Mouse (Mus musculus) megakaryocyte progenitor cell, adult 5-6 weeks (primary cell): ENCODE measurements around the gene Rnh1. TPM values are rescaled to one million over a fixed set of nuclear protein-coding genes. Genes with fewer than 3 reads are reported as not detected.

Experiments
- ATAC-seq: replicated peaks from 2 replicates; pipeline ENCODE4 v1.8.0; 2016; ENCODE audit warnings: mild to moderate bottlenecking, moderate TSS enrichment, inconsistent platforms; ENCODE audit not compliant: poor library complexity
- total RNA-seq, 2 experiments: library from RNA; stranded (forward) in 1 of 2; stranded (reverse) in 1 of 2; fragments of 157-497, 149-512 nt in 1 of 2; fragments of 200-1000 nt in 1 of 2; gene quantifications; 2 replicates each; pipeline versions ENCODE4 v1.2.3 to v1.2.4; 2015 to 2017

Rnh1 gene
- total RNA-seq, 2 experiments from 2014 or later = 36.0 to 57.6 TPM

GRCm38 (mm10) chr7:141168518-141168953 is 4.1 kb downstream of the Rnh1 start:
- ATAC-seq = peak; percentile 56

DNA sequence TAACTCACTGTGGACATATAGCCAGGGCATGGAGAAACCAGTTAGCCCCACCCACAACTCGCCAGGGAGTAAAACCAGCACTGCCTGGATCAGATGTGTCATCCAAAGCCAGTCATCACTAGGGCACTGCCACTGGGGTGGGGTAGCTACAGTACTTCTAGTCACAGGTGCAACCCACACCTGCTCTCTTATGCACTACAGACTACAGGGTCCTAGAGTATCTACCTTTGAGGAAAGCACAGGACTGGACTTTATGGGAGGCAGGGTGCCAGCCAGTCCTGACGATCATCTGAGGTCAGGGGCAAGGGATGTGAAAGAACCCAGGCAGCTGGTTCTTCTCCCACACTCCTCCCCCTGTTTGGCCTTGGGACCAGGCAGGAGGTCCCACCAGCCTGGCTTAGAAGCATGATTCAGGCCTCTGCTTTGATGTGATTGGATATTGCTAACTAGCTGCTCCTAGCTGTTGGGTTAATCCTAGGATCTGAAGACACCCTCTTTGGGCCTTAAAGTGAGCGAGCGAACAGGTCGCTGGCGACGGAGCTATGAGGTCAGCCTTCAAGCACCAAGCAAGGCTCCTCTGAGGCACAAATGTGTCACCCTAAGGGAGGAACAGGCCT is 4.6 kb downstream of the Rnh1 start:
- ATAC-seq = peak; percentile 1; the same call in 1 of the 2 replicates

- 0 out of 2 replicates have a peak, but pooled peaks have one; percentile 7 for ATAC-seq
These were observed 7.8 kb downstream of the Rnh1 start for GRCm38 (mm10) chr7:141164850-141165249.

GRCm38 (mm10) chr7:141164397-141164796 is 8.3 kb downstream of the Rnh1 start:
- no peak for ATAC-seq

DNA sequence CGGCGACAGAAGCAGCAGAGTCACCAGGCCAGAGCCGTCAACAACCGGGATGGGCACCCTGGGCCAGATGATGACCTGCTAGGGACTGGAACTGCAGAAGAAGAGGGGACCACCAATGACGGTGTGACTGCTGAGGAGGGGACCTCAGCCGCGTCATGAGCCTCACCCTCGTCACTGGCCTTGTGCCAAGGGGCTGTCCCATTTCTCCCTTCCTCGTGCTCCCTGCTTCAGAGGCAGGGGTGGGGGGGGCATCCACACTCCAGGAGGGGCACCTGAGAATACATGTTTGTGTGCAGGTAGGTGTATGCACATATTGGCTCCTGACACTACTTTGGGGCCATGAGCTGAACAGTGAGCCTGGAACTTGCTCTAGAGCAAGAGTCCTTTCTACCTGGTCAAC is 17.3 kb downstream of the Rnh1 start:
- no peak for ATAC-seq

DNA sequence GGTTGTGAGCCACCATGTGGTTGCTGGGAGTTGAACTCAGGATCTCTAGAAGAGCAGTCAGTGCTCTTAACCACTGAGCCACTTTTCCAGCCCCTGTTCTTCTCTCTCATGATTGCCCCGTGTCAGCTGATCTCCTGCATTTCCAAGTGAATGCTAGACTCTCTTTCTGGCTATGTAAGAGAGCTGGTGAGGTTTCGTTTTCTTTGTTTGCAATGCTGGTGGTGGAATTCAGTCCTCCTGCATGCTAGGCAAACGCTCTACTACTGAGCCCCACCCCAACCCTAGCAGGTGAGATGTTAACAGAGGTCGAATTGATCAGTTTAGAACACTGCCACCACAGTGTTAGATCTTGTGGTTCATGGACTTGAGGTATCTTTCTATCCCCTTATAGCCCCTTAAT is 24.0 kb downstream of the Rnh1 start:
- ATAC-seq = no peak

DNA sequence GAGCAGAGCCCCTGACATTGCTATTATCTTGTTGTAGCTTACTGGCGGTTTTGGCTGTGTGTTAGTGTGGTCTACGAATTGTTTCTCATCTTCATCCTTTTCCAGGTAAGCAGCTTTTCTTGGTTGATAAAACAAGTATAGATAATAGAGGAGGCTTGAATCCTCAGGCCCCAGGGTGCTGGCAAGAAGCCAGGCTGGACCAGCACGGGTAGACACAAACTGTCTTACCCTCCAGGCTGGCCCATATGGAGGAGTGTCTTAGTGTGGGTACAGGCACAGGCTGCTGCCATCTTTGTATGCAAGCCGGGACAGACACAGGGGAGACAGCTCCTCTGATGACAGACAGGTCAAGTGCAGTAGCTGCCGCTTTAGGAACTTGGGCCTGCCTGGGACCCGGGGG is 25.6 kb downstream of the Rnh1 start:
- peak; percentile 12; the same call in 1 of the 2 replicates for ATAC-seq

GRCm38 (mm10) chr7:141146043-141146595 is 26.5 kb downstream of the Rnh1 start:
- ATAC-seq = peak; percentile 71

GRCm38 (mm10) chr7:141145403-141145802 is 27.3 kb downstream of the Rnh1 start:
- ATAC-seq = no peak

DNA sequence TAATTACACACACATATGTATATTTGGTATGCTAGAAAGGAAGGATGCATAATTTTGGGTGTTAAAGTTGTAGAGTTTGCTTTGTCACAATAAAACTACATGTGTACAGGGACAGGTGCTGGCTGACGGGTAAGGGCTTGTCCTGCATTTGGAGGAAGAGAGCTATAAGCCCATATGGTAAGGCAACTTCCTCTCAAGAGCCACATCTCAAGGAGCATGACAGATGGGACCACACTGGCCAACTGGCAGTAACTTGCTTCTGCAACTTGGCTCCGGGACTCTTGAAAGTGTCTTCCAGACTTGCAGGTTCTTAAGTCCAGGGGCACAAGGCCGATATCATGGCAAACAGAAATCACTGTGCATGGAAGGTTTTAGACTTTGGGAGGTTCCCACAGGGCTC is 28.0 kb downstream of the Rnh1 start:
- ATAC-seq = peak; percentile 37; the same call in 1 of the 2 replicates

GRCm38 (mm10) chr7:141143861-141144260 is 28.8 kb downstream of the Rnh1 start:
- ATAC-seq = no peak

DNA sequence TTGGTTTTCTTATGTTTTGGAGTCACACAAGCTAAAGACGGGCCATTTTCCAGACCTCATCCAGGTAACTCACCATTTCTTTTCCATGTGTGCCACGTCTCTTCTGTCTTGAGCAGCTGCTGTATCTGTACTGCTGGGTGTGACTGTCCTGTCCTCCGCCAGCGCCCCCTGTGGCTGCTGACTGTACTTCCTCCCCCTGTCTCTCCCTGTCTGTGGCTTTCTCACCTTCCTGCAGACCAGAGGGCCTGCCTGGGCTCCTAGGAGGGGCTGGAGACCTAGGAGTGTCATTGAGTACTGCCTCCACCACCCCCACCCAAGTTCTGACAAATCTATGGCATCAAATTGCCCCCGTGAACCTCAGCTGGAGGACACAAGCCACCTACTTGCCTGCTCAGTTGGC is 29.5 kb downstream of the Rnh1 start:
- peak; percentile 66 for ATAC-seq

GRCm38 (mm10) chr7:141141326-141141725 is 31.3 kb downstream of the Rnh1 start:
- ATAC-seq = 0 out of 2 replicates have a peak, but pooled peaks have one; percentile 25

GRCm38 (mm10) chr7:141131904-141132755 is 40.5 kb downstream of the Rnh1 start:
- peak; percentile 85 for ATAC-seq

DNA sequence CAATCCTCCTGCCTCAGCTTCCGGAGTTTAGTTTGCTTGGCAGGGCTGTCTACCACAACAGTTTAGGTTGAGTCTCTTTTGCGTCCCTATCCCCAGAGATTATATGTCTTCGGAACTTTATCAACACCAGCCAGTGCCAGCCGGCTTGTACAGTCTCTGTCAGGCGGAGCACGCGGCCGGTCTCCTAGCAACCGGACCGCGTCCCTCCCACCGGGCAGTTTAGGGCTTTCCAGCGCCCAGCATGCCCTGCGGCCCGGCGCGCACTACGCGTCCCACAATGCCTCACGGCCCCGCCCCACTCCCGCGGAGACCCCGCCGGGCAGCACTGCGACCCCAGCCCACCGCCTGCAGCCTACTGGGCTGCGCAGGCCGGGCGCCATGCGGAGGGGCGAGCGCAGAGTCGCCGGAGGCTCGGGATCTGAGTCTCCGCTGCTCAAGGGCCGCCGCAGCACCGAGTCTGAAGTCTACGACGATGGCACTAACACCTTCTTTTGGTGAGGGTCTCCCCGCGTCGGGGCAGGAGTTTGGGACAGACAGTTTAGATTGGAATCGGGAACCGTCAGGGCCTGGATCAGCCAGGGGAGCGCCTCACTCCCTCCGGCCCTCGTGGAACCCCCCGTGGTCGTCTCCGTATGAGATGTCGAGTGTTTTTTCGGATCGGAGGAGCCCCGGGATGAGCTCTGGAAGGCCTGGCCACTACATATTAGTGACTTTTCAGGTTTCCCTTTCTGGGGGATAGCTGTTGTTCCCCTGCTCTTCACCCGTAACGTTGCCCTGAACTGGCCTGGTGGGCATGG is 41.4 kb downstream of the Rnh1 start:
- peak; percentile 83 for ATAC-seq

GRCm38 (mm10) chr7:141123517-141123856 is 49.2 kb downstream of the Rnh1 start:
- ATAC-seq = no peak

GRCm38 (mm10) chr7:141122689-141123516 is 49.8 kb downstream of the Rnh1 start:
- peak; percentile 93 for ATAC-seq

DNA sequence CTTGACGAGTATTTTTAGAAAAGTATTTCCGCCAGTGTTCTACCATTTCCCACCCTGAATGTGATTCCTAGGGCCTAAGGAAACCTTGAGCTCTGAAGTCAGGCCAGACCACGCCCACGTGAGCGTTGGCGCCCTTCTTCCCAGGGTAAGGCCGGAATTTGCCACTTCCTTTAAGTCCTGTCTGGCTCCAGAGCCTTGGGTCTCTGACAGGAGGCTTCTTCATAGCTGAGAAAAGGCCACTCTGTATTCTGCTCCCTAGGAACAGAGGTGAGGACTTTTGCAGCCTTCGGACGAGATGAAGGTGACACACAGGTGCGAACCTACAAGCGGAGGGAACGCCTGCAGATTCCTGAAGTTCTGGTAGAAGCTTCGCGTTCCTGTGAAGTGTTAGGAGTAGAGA is 50.4 kb downstream of the Rnh1 start, which contains the start of gene Ptdss2:
Gene Ptdss2 (plus strand): TSS at position 138 of the 400 bp plus-strand sequence.
- ATAC-seq = 0 out of 2 replicates have a peak, but pooled peaks have one; percentile 8

DNA sequence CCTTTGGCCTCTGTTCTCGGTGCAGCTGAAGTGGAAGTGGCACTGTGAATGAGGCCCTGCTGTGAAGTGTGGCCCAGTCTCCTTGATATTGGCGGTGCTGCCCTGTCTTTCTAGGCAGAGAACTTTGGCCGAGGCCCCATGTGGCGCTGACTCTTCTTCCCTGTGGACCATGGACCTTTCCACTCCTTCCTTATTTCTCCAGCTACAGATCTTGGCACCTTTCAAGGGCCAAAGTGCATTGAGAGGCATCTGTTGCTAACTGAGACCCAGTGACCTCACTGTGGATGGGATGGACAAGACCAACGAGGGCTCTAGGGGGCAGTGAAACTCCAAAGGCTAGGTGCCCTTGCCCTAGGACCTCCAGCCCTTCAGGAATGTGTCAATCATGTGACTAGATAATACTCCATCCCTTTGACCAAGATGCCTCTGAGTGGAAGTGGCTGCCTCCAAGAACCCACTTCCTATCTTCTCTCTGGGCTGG is 51.6 kb downstream of the Rnh1 start:
- ATAC-seq = 0 out of 2 replicates have a peak, but pooled peaks have one; percentile 1

- ATAC-seq = no peak
These were observed 52.1 kb downstream of the Rnh1 start for GRCm38 (mm10) chr7:141120605-141121004.
